Mouse (Mus musculus): ENCODE data around the gene Taf8.
"Not testable (repeated sequence)": the region's sequence is repeated elsewhere in the genome, so short reads cannot be mapped to it uniquely, and the experiment has no call there.

The Taf8 gene

DNA sequence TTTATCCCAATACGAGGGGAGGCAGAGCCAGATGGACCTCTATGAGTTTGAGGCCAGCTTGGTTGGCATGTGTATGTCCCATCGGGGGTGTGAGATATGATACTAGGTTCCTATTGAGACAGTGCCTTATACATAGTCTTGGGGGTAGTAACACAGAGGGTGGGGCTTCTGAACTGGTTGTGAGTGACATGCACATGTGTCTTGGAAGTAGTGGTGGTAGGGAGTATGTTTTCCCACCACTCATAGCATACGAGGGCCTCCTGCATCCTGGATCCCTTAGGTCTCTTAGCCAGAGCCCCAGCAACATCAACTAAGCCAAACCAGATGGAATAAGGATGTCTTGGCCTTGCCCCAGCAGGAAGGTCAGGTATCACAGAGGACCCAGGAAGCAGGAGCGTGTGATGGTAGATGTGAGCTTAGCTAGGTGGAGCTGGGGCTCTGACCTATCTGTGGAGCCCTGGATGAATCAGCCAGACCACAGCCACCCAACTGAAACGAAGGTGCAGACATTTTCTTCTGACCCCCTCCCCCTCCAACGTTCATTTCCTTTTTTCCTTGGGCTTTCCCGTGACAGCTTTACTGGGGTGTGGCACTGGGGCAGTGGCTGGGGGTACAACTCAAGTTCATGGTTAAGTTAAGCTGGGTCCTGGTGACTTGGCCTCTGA, 13.2 kb upstream of the Taf8 start:
- no peak for DNase-seq

DNA sequence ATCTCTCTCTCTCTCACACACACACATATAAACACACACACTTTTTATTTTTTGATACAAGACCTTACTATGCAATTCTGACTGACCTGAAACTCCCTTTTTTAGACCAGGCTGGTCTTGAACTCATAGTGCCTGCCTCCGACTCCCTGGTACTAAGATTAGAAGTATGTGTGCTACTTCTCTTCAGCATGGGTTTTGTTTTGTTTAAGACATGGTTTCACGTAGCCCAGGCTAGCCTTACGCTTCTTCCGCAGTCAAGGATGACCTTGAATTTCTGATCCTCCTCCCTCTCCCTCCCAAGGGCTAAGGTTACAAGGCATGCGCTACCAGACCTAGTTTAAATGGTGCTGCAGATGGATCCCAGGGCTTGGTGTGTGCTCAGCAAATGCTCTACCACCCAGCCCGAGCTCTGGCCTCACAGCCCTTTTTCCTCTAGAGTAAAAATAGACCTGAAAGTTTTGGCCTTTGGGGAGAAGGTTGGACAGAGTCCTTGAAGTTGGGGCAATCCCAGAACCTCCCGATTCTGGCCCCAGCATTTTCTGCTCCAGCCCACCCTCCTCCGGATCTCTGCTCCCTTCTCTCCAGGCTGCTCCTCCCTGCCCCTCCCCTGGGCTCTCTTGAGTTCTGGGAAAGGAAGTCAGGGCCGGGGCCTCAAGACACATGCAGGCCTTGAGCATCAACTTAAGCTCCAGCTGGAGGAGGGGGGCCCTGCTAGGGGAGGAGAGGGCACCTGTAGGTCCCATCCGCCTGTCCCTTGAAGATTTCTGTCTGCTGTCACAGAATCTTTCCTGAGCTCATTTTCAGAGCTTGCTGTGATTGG, 11.1 kb upstream of the Taf8 start:
- DNase-seq: no peak

DNA sequence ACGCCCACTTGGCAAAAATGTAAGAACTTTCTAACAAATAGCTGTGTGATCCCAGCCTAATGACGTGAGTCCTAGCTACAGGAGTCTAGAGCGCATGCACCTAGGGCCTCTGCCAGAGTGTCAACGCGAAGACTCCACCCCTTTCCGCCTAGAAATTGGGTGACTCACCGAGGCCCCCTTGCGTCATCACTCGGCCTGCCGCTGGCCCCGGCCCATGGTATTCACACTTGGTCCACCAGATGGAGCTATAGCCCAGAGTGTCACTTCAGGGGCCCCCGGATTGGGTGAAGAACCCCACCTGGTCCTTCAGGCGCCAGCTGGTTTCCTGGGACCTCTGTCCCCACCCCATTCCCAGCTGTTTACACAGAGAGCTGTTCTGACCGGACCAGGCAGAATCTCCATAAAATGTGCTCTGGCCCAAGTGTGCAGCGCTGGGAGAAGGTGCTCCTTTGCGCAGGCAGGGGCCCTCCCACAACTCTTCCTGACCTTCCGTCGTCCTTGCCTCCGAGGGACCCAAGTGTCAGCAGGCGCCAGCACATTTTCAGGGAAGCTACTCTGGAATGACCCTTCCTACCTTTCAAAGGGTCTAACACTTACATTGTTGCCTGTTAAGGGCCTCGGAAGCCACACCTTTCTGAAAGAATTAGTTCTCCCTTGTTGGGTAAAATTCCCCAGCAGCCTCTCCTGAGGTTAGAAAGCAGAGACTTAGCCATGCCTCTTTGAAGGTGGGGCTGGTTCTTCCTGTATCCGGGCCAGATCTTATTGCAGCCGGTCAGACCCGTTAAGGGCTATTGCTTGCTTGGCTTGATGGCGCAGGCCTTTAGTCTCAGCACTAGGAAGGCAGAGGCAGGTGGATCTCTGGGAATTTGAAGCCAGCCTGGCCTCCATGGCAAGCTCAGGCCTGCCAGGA, 9.3 kb upstream of the Taf8 start:
- peak; percentile 74 for DNase-seq

DNA sequence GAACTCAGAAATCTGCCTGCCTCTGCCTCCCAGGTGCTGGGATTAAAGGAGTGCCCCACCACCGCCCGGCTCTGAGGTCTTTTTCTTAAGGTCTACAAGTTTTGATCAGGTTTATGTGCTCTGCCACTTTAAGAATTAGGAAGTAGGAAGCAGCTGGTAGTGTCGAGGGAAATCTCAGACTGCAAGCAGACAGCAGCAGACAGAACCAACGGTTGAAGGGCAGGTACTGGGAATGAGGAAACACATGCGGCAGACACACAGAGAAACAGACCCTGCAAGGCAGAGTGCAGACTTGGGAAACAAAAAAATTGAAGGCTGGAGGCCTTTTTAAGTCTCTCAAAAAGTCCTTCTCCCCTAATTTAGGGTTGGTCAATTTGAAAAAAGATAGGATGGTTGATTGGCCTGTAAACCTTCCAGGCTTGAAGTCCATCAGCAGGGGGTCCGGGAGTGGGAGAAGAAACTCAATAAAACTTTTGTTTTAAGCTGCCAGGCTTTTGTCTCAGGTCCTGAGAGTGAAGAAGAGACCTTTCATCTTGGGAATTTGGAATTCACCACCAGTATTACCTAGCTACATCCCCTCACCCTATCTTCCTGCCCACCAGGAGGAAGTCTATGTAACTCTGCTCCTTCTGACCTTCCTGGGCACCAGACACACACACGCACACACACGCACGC, 7.1 kb upstream of the Taf8 start:
- DNase-seq: no peak

DNA sequence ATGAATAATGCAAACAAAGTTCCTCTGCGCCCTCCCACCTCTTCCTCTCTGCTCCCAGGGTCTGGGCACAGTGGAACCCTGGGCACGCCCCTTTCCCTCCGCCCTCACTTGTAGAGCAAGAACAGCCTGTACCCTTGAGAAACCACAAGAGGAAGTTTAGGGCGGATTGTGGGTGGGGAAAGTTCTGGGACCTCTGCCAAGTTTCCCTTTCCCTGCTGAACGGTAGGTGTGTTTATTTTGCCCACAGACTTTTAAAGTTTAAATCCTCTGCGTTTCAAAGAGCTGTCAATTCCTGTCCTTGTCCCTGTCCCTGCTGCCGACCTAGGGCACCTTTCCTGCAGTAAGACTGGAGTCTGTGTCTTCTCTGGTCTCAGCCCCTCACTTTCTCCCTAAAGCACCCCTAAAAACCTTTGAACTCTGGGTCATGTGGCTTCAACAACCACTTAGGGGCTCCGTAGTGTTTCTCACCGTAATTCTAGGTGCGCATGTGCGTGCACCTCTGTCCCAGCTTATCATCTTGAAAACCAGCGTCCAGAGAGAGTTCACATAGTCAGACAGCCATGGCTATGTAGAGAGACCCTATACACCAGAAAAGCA, 6.0 kb upstream of the Taf8 start:
- no peak for DNase-seq

DNA sequence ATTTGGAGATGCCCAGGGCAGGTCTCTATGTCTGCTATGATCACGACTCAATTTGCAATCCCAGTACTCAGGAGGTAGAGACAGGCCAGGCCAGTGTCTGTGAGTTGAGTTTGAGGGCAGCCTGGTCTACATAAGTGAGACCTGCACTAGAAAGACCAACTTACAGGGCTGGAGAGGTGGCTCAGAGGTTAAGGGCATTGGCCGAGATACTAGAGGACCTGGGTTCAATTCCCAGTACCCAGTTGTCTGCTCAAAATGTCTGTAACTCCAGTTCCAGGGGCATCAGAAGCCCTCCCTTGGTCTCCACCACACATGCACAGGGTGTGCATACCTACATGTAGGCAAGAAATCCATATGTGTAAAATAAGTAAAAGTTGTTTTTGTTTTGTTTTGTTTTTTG, 5.4 kb upstream of the Taf8 start:
- no peak for DNase-seq

DNA sequence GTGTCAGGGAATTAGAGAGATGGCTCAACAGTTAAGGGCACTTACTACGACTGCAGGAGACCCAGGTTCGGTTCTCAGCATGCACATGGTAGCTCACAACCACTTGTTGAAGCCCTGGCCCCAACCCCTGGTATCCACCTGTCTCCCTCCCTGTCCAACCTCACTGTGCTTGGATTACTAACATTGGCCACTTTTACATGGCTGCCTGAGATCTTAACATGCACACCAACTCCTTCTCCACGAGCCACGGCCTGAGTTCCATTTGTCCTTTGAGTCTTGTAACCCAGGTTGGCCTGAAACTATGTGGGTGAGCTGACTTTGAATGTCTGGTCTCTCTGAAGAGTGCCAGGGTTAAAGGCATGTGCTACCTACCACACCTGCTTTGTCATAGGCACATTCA, 4.6 kb upstream of the Taf8 start:
- DNase-seq: no peak

DNA sequence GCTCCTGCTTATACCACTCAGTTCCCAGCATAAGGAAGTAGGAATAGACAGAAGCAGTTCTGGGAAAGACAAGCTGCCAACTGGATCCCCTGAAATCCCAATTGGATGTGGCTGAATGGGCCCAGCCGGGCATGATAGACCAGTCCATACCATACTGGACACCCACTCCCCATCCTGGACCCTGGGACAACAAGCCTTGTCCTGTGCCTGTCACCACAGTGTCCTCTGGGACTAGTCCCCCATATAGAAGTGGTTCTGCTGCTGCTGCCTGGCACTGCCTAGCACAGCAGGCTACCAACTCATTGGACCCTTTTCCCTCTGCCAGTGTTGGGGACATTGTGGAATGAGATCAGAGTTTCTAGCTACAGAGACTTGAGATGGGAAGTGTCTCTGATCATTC, 4.0 kb upstream of the Taf8 start:
- no peak for DNase-seq

DNA sequence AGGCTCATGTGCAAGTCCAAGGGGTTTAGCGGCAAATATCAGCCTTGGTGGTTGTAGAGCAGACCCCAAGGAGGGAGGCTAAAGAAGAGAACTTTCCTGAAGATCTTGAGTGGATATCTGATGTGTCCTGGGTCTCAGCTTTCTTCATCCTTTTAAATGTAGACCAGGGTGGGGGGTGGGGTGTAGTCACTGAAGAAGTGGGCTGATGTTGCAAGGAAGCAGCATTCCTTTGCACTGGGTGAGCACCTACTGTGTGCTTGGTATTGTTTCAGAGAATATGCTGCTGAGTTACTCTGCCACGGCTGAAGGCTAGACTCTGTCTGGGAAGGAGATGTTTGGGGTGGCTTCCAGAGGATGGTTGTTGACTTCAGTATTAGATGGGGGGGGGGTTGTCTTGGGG, 3.5 kb upstream of the Taf8 start:
- DNase-seq: no peak

DNA sequence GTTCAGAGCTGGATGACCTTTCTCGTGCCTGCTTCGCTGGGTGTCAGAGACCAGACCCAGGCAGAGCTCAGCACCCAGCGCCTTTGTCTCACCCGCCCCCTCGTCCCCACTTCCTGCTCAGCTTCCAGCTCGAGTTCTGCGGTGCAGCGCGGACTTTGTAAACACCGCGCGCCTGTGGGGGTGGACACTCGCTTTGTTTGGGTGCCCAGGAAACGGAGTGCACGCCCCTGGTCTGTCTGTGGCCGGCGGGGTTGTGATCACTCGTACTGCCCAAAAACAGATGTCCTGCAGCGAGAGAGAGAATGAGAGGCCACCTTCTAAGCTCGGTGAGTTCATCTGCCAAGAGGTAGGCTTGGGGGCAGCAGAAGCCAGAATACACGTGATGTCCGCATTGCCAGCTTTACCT, 2.9 kb upstream of the Taf8 start, which contains the start of gene Ccnd3:
Gene Ccnd3 (plus strand): TSS at position 111 of the 406 bp plus-strand sequence.
- no peak for DNase-seq

DNA sequence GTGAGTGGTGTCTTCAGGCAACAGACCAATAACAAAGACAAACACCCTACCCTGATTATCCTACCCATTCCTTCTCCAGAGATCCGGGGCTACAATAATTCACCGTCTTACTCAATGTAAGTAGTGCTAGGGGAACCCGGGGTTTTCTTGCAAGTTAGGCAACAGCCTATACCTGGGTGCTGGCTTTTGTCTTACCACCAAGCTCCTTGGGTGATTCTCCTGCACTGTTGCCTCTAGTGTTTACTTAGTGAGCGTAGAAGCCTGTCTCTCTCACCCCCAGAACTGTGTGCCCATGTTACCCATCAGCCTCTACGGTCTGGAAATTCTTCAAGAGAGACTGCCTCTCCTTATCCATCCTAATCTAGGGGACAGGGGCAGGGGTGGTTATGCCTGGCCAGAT, 2.1 kb upstream of the Taf8 start:
- no peak for DNase-seq

DNA sequence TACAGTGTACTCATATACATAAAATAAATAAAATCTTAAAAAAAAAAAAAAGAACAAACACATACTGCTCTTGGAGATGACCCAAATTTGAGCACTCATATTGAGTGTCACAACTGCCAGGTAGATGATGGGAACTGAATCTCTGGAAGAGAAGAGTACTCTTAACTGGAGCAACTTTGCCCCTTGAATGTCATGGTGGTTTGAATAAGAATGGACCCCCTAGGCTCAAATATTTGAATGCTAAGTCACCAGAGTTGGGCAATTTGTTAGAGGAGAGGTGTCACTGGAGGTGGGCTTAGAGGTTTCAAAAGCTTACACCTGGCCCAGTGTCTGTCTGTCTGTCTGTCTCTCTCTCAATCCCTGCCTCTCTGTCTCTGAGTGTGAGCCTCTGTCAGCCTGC, 1.6 kb upstream of the Taf8 start:
- no peak for DNase-seq

DNA sequence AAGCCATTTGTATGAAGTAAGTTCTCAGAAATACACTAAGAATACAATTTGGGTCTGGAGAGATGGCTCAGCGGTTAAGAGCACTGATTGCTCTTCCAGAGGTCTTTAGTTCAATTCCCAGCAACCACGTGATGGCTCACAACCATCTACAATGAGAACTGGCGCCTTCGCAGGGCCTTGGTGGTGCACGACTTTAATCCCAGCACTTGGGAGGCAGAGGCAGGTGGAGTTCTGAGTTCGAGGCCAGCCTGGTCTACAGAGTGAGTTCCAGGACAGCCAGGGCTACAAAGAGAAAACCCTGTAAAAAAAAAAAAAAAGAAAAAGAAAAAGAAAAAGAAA, 584 bp upstream of the Taf8 start:
- not testable (repeated sequence) for DNase-seq

DNA sequence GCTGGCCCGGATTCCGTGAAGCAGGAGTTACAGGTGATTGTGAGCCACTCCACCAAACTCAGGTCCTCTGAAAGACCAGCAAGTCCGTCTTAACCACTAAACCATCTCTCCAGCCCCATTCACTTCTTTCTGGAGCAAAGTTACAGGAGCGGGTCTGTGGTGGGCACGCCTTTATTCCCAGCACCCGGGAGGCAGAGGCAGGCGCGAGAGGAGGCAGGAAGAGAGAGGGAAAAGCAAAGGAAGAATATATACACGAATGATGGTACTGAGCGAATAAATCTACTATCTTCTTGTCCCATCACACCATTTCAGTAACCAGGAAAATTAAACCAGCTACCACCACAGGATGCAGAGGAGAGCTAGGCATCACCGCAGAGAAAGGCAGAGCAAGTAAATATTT, 561 bp downstream of the Taf8 start:
- DNase-seq: no peak

DNA sequence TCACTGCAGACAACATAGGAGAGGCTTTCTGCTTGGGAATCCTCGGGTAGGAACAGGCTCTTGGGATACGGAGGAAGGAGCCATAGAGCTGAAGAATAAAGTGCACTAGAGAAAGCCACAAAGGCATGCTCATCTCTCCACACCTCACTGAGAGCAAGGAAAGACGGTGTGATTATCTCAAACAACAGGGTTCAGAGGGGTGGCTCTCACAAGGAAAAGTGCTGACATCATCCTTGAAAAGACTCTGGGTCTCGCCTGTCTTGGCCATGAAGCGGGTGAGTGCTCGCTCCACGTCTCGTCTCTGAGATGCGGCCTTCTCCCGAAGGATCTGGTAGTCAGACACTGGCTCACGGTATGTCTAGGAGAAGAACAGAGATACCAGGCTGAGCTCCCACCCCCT, 8.0 kb downstream of the Taf8 start:
- DNase-seq: no peak

DNA sequence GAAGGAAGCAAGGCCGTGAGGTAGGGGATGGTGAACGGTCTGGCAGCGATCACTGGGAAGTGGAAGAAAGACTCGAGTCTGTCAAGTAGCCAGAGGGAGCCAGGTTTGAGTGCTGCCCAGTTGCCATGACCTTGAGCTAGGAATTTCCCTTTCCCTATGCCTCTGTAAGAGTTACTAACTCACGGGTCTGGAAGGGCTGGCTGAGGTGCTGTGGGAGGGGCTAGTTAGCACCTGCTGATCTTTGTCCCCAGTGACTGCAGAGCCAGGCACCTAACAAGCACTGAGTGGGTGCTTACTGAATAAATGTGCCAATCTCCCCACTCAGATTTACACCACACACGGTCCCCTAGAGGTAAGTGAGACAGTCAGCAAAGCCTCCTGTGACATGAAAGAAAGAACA, 8.4 kb downstream of the Taf8 start:
- DNase-seq: no peak

DNA sequence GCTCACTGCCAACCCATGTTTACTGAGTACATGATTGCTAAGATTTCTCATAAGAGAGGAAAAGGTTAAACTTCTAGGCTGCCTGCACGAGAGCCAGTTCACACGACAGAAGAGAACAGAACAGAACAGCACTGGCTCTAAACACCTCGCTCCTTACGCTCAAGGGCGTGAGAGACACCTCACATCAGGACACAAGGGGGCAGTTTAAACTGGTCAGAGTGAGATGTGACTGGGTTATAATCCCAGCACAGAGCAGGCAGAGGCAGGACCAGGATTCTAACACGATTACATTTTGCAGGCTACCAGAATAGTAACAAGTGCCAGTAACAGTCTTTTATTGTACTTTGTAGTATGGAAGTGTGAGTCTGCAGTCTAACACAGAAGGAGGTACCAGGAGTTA, 9.4 kb downstream of the Taf8 start:
- DNase-seq: no peak

DNA sequence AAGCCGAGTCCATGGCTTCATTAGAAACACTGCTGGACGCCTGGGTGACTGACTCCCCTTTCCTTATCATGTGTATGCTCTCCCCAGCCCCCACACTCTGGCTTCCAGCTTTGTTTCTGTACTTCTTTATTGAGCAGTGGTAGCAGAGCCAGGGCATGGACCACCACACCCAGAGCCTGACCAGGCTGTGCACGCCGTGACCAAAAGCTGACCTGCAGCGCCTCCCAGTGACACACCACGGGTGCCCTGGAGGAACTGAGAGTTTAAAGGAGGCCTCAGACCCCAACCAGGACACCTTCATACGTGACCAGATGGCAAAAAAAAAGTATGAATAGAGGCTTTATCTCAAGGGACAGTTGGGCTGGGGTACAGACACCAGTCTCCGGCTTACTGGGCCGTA, 11.3 kb downstream of the Taf8 start:
- no peak for DNase-seq

DNA sequence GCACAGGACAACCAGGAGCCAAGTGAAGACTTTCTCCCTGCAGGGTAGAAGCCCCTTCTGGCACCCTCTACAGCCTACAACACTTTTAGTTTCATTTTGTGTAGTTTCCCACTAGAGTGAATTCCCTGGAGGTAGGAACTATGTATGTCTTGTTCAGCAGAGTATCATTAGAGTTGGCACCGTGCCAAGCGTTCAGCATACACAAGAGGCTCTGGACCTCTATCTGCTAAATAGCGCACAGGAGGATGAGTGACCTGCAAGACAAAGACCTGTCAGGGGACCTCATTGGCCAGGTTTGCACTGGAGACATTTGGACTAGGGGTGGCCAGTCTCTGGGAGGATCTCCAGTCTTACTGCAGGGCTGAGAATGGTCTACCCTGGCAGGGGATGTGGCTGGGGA, 16.3 kb downstream of the Taf8 start:
- DNase-seq: no peak

DNA sequence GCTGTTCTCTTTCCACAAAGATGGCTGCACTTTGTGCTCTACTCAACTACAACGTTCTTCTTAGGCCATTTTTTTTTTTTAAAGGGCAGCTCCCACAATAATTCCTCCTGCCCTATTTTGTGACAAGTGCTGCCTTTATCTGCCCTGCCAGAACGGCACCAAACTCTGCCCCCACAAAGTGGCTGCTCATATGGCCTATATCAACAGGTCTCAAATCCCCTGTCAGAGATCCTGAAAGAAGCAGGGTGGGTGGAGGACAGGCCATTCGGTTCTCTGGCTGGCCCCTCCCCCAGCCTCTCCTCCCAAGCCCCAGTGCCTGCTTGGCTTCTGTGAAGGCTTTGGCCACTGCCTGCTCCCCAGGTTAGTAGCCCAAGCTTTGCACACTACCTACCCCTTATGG, 17.1 kb downstream of the Taf8 start:
- DNase-seq: no peak

DNA sequence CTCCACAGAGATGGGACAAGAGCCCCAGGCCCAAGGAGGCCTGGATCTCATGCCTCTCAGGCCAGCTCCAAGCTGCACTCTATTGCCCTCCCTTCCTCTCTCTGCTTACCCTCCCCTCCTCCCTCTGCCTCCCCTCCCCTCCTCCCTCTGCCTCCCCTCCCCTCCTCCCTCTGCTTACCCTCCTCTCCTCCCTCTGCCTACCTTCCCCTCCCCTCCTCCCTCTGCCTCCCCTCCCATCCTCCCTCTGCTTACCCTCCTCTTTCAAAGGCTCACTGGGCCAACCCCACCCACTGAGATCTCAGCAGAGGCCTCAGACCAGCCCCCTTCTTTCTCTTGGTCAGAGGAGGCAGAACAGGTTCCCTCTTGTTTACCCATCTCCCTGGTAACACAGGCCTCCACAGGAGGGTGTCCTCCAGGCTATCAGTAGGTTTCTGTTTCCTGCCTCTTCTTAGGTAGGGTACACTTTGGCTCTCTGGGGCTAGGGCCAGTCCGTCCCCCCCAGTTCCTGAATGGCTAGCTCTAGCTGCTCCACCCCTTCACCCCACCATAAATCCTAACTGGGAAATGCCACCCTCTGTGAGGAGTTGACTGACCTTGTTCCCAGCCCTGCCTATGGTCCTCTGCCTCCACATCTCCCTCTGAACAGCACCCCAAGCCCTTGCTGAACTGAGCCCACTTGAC, 17.7 kb downstream of the Taf8 start:
- no peak for DNase-seq

DNA sequence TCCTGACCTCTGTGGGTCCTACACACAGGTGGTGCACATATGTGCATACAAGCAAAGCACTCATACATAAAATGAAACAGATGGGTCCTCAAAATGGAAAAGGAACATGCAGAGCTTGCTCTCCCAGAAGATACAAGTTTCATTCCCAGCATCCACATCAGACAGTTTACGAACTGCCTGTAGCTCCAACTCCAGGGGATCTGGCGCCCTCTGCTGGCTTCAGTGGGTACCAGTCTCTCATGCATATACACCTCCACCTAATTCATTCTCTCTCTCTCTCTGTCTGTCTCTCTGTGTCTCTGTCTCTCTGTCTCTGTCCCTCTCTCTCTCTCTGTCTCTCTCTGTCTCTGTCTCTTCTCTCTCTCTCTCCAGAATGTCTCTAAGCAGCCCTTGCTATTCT, 19.7 kb downstream of the Taf8 start:
- no peak for DNase-seq

All from cerebellum, adult 11 months (tissue).